8 mouse cellular contexts compared by ENCODE assay signal in genomic region chr2:167490813-167491525, GRCm38 (mm10). TPM values are rescaled to one million over a fixed set of nuclear protein-coding genes. Genes with fewer than 3 reads are reported as not detected.
DNase-seq lines count a peak whose midpoint lies in the region; ATAC-seq and TF ChIP-seq lines count a peak whose summit lies in the region.

No protein-coding gene starts in this region.

- H3K4me3 ChIP-seq in heart, adult 2 months = peak overlapping the region; percentile 95; the same call in 1 of the 2 replicates
- peak overlapping the region; percentile 98; the same call in 1 of the 2 replicates for H3K4me3 ChIP-seq in G1E (ENCODE audit: low read depth, low read length)
- H3K4me3 ChIP-seq in forebrain, embryonic 11.5 days (ENCODE audit: low read depth, low read length) = peak overlapping the region; percentile 100; the same call in 1 of the 2 replicates
- peak overlapping the region; percentile 88; the same call in 1 of the 2 replicates for H3K4me3 ChIP-seq in midbrain, embryonic 12.5 days

- no peak for TF ChIP-seq EP300 in heart, adult 2 months (IDR thresholded peaks at IDR 0.05; ENCODE audit: insufficient read depth, low read depth, low read length)

- TF ChIP-seq CTCF in heart, adult 2 months (IDR thresholded peaks at IDR 0.05) = no peak
- TF ChIP-seq CTCF in G1E (IDR thresholded peaks at IDR 0.05; ENCODE audit: low read depth, low read length) = no peak

- no peak for ATAC-seq in G1E (ENCODE audit: extremely low read depth, insufficient number of reproducible peaks, low FRiP score, poor library complexity, severe bottlenecking)
- no peak for ATAC-seq in forebrain, embryonic 11.5 days (replicated peaks; ENCODE audit: low FRiP score)
- no peak for ATAC-seq in midbrain, embryonic 12.5 days (ENCODE audit: low FRiP score, low read depth)

- no peaks in the 10 kb centered on the region for H3K9me3 ChIP-seq in G1E (replicated peaks)
- no peaks in the 10 kb centered on the region for H3K9me3 ChIP-seq in forebrain, embryonic 11.5 days (ENCODE audit: control insufficient read depth, low read length)
- H3K9me3 ChIP-seq in midbrain, embryonic 12.5 days = no peaks in the 10 kb centered on the region

- H3K27me3 ChIP-seq in heart, adult 2 months (ENCODE audit: control insufficient read depth, insufficient read depth, low read length) = no peaks in the 10 kb centered on the region
- H3K27me3 ChIP-seq in G1E (ENCODE audit: insufficient read depth, low read length) = no peaks in the 10 kb centered on the region
- H3K27me3 ChIP-seq in forebrain, embryonic 11.5 days (ENCODE audit: control insufficient read depth, insufficient read depth, low read length) = no peaks in the 10 kb centered on the region
- H3K27me3 ChIP-seq in midbrain, embryonic 12.5 days = no peaks in the 10 kb centered on the region

- 60% methylated on average over 4 of the region's 4 CpGs for WGBS in heart, adult 2 months
- 86% methylated on average over 4 of the region's 4 CpGs for WGBS in forebrain, embryonic 11.5 days
- 74% methylated on average over 4 of the region's 4 CpGs for WGBS in midbrain, embryonic 12.5 days

- no peaks in the 10 kb centered on the region for H3K36me3 ChIP-seq in heart, adult 2 months (ENCODE audit: control insufficient read depth, insufficient read depth, low read length)
- H3K36me3 ChIP-seq in G1E (replicated peaks) = peaks cover 58% of the 10 kb centered on the region
- H3K36me3 ChIP-seq in forebrain, embryonic 11.5 days (ENCODE audit: control insufficient read depth, insufficient read depth, low read length) = no peaks in the 10 kb centered on the region
- H3K36me3 ChIP-seq in midbrain, embryonic 12.5 days = 0 out of 2 replicates have a peak, but pooled peaks cover 12% of the 10 kb centered on the region

- intact Hi-C loops in heart, adult 2 months (cut with DNase I) = no loop called here
- intact Hi-C loops in heart, postnatal 10 days (cut with DNase I) = no loop called here

- no peak for DNase-seq in heart, adult 2 months
- DNase-seq in heart, postnatal 10 days = no peak
- DNase-seq in G1E (ENCODE audit: low spot score) = no peak
- no peak for DNase-seq in forebrain, embryonic 11.5 days (ENCODE audit: low spot score)
- DNase-seq in layer of hippocampus, adult 9-11 months = peak; percentile 90
- DNase-seq in urinary bladder, postnatal 14 days (ENCODE audit: low spot score) = no peak
- no peak for DNase-seq in thymus, postnatal 0 days (ENCODE audit: low spot score)

- no peak overlapping the region for H3K27ac ChIP-seq in heart, adult 2 months
- no peak overlapping the region for H3K27ac ChIP-seq in forebrain, embryonic 11.5 days (ENCODE audit: low read depth, low read length)
- H3K27ac ChIP-seq in midbrain, embryonic 12.5 days (replicated peaks) = no peak overlapping the region

- H3K79me2 ChIP-seq in heart, adult 2 months (replicated peaks; ENCODE audit: control insufficient read depth, insufficient read depth, low read length) = peaks cover 7% of the 10 kb centered on the region

- no peak for TF ChIP-seq POLR2A in heart, adult 2 months (IDR thresholded peaks at IDR 0.05; ENCODE audit: insufficient read depth, low read depth, low read length)

- H3K9ac ChIP-seq in heart, adult 2 months (ENCODE audit: low read depth, low read length) = no peak overlapping the region
- no peak overlapping the region for H3K9ac ChIP-seq in forebrain, embryonic 11.5 days (ENCODE audit: low read length)
- H3K9ac ChIP-seq in midbrain, embryonic 12.5 days (replicated peaks) = peak overlapping the region; percentile 94

- H3K4me1 ChIP-seq in heart, adult 2 months (ENCODE audit: control insufficient read depth, insufficient read depth, low read length) = peaks cover 11% of the 10 kb centered on the region
- H3K4me1 ChIP-seq in G1E (ENCODE audit: insufficient read depth, low read depth, low read length) = peaks cover 54% of the 10 kb centered on the region
- peaks cover 10% of the 10 kb centered on the region; the same call in 1 of the 2 replicates for H3K4me1 ChIP-seq in forebrain, embryonic 11.5 days (replicated peaks; ENCODE audit: control insufficient read depth, insufficient read depth, low read length)
- H3K4me1 ChIP-seq in midbrain, embryonic 12.5 days = peaks cover 22% of the 10 kb centered on the region

- peak overlapping the region; percentile 89; the same call in 1 of the 2 replicates for H3K4me2 ChIP-seq in forebrain, embryonic 11.5 days (ENCODE audit: low read depth, low read length, severe bottlenecking)
- peak overlapping the region; percentile 99 for H3K4me2 ChIP-seq in midbrain, embryonic 12.5 days (replicated peaks)

RNA-seq across cellular contexts. Expression of gene Rnf114, which starts 1.5 kb away (rescaled TPM):
- total RNA-seq in heart, adult 2 months (2021) = 10 to 100 TPM; 60.4 to 76.7 TPM
- 96.3 and 128 TPM in 2 replicates for polyA plus RNA-seq in heart, adult 2 months (2012; rRNA removed)
- 10 to 100 TPM; 41.9 to 47.1 TPM for total RNA-seq in heart, postnatal 10 days (2021)
- total RNA-seq in G1E (2014; fragmentation: Nextera tagmentation) (41.5 and 48.2 TPM in 2 replicates), G1E (2017) (32.1 and 37.8 TPM in 2 replicates)
- polyA plus RNA-seq in G1E (2012) = 16.8 and 18.4 TPM in 2 replicates
- 133 and 145 TPM in 2 replicates for polyA plus RNA-seq in forebrain, embryonic 11.5 days (2014; fragmentation: Nextera tagmentation; extraction: Ambion mirVana)
- 135 and 137 TPM in 2 replicates for polyA plus RNA-seq in midbrain, embryonic 12.5 days (2016; fragmentation: Nextera tagmentation; extraction: Ambion mirVana)
- polyA plus RNA-seq in thymus, postnatal 0 days (2015; fragmentation: Nextera tagmentation; extraction: Ambion mirVana) = 138 and 145 TPM in 2 replicates

RNA-seq across cellular contexts. Expression of gene Spata2, which starts 1.7 kb away (rescaled TPM):
- 10 to 100 TPM; 15.4 to 15.6 TPM for total RNA-seq in heart, adult 2 months (2021)
- 15.5 and 19.7 TPM in 2 replicates for polyA plus RNA-seq in heart, adult 2 months (2012; rRNA removed)
- total RNA-seq in heart, postnatal 10 days (2021) = 10 to 100 TPM; 24.0 to 24.9 TPM
- total RNA-seq in G1E (2014; fragmentation: Nextera tagmentation) (11.6 and 16.2 TPM in 2 replicates), G1E (2017) (6.7 and 7.6 TPM in 2 replicates)
- polyA plus RNA-seq in G1E (2012) = 26.5 and 27.9 TPM in 2 replicates
- 23.0 and 24.1 TPM in 2 replicates for polyA plus RNA-seq in forebrain, embryonic 11.5 days (2014; fragmentation: Nextera tagmentation; extraction: Ambion mirVana)
- polyA plus RNA-seq in midbrain, embryonic 12.5 days (2016; fragmentation: Nextera tagmentation; extraction: Ambion mirVana) = 21.3 and 23.6 TPM in 2 replicates
- polyA plus RNA-seq in thymus, postnatal 0 days (2015; fragmentation: Nextera tagmentation; extraction: Ambion mirVana) = 17.8 and 19.4 TPM in 2 replicates

RNA-seq across cellular contexts. Expression of gene Snai1, which starts 47.0 kb away (rescaled TPM):
- 1 to 10 TPM; 1.6 to 2.0 TPM for total RNA-seq in heart, adult 2 months (2021)
- 6.5 and 10.5 TPM in 2 replicates for polyA plus RNA-seq in heart, adult 2 months (2012; rRNA removed)
- 1 to 10 TPM; 3.6 to 4.1 TPM for total RNA-seq in heart, postnatal 10 days (2021)
- not detected in 2 replicates for total RNA-seq in G1E (2014; fragmentation: Nextera tagmentation)
- not detected in 2 replicates for total RNA-seq in G1E (2017)
- polyA plus RNA-seq in G1E (2012) = not detected in 2 replicates
- 25.1 and 27.8 TPM in 2 replicates for polyA plus RNA-seq in forebrain, embryonic 11.5 days (2014; fragmentation: Nextera tagmentation; extraction: Ambion mirVana)
- polyA plus RNA-seq in midbrain, embryonic 12.5 days (2016; fragmentation: Nextera tagmentation; extraction: Ambion mirVana) = 15.3 and 24.6 TPM in 2 replicates
- 2.6 and 3.6 TPM in 2 replicates for polyA plus RNA-seq in thymus, postnatal 0 days (2015; fragmentation: Nextera tagmentation; extraction: Ambion mirVana)
